Mouse (Mus musculus): ENCODE results near the gene Gm28576. TPM values are rescaled to one million over a fixed set of nuclear protein-coding genes. Genes with fewer than 3 reads are reported as not detected.
"Not testable (repeated sequence)": the region's sequence is repeated elsewhere in the genome, so short reads cannot be mapped to it uniquely, and the experiment has no call there.

Gm28576 gene
- not detected in 2 replicates for polyA plus RNA-seq (2015; fragmentation: Nextera tagmentation; extraction: Ambion mirVana)

GRCm38 (mm10) chrY:7722641-7723040 is at the start of gene Gm28576:
TSS of gene Gm28576 (plus strand) at chrY:7722941.
- ATAC-seq (ENCODE audit: extremely low read depth, insufficient number of reproducible peaks, low FRiP score, low TSS enrichment); H3K27me3 ChIP-seq (replicated peaks): not testable (repeated sequence)

More at GRCm38 (mm10) chrY:7722641-7723040, at the start of gene Gm28576:
- not testable (repeated sequence) for H3K36me3 ChIP-seq; H3K27ac ChIP-seq (replicated peaks); H3K9me3 ChIP-seq; H3K9ac ChIP-seq; H3K4me3 ChIP-seq; H3K4me1 ChIP-seq; H3K4me2 ChIP-seq
- no CpG with 5 or more reads among the region's 8 CpGs for WGBS

Other genes with a start within 250 kb of the Gm28576 start
- not detected in 2 replicates for gene Gm20826, start 84.5 kb upstream of the Gm28576 start, polyA plus RNA-seq (2015; fragmentation: Nextera tagmentation; extraction: Ambion mirVana)